ENCODE assay signal across 16 mouse cellular contexts in the genomic region with DNA sequence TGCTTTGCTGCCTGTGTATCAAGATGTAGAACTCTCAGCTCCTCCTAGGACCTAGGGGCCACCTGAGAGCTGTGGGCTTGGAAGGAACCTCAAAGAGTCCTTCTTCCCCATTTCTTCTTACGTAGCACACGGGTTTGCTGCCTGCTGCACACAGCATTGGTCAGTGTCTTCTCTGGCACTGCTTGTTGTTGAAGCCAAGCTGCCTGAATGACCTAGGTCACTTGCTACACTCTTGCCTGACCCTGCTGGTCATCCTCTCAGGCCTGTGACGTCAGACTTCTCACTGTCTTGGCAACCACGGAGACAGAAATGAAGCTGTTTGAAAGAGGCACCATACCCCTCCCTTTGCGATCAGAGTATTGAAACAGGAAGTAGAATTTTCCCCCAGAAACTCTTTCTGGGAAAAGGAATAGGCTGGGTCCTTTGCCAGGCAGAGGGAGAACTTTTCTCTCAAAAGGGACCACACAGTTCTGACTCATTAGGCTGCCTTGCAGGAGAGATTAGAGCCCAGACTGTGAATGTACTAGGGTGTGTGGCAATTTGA. TPM values are rescaled to one million over a fixed set of nuclear protein-coding genes. Genes with fewer than 3 reads are reported as not detected.
DNase-seq lines count a peak whose midpoint lies in the region; ATAC-seq lines count a peak whose summit lies in the region.
"Had no signal": no experiment of that assay in that cellular context is flagged by ENCODE, and none has a peak within 500 bp of the region (broad histone marks: within the 10 kb centered on the region; RNA-seq: fewer than 3 reads in every experiment).

No protein-coding gene starts in this region.

- H3K4me1 ChIP-seq in heart, embryonic 12.5 days (replicated peaks), result no peaks in the 10 kb centered on the region
- H3K4me1 ChIP-seq: embryonic facial prominence, embryonic 10.5 days; forebrain, embryonic 13.5 days; hindbrain, embryonic 13.5 days; midbrain, embryonic 12.5 days; neural tube, embryonic 15.5 days had no signal

- H3K9me3 ChIP-seq in heart, embryonic 12.5 days (replicated peaks), result peaks cover 4% of the 10 kb centered on the region
- H3K9me3 ChIP-seq: neural tube, embryonic 15.5 days had no signal

- WGBS in heart, embryonic 12.5 days, result 59% methylated on average over 5 of the region's 5 CpGs

- H3K27me3 ChIP-seq in heart, embryonic 12.5 days (replicated peaks), result no peaks in the 10 kb centered on the region
- no peaks in the 10 kb centered on the region for H3K27me3 ChIP-seq in splenic B cell, adult 2 months (ENCODE audit: control insufficient read depth, insufficient read depth, low read length, poor library complexity, severe bottlenecking)
- H3K27me3 ChIP-seq: forebrain, embryonic 13.5 days; hindbrain, embryonic 13.5 days; midbrain, embryonic 12.5 days; neural tube, embryonic 15.5 days had no signal

- no peak overlapping the region for H3K4me2 ChIP-seq in heart, embryonic 12.5 days
- H3K4me2 ChIP-seq: forebrain, embryonic 13.5 days; hindbrain, embryonic 13.5 days; liver, embryonic 12.5 days; midbrain, embryonic 12.5 days; neural tube, embryonic 15.5 days had no signal

- no peaks in the 10 kb centered on the region for H3K36me3 ChIP-seq in heart, embryonic 12.5 days
- H3K36me3 ChIP-seq in splenic B cell, adult 2 months (ENCODE audit: control insufficient read depth, insufficient read depth, low read length, poor library complexity, severe bottlenecking), result no peaks in the 10 kb centered on the region
- H3K36me3 ChIP-seq: embryonic facial prominence, embryonic 10.5 days; hindbrain, embryonic 13.5 days; liver, embryonic 12.5 days; midbrain, embryonic 12.5 days; neural tube, embryonic 15.5 days had no signal

- H3K9ac ChIP-seq in heart, embryonic 12.5 days, result no peak overlapping the region
- H3K9ac ChIP-seq: forebrain, embryonic 13.5 days; hindbrain, embryonic 13.5 days; liver, embryonic 12.5 days; midbrain, embryonic 12.5 days; neural tube, embryonic 15.5 days had no signal

- peak; percentile 20 to 56 for DNase-seq in heart, adult 18-20 months
- peak; percentile 6 to 17 for DNase-seq in spleen, postnatal 36 days (ENCODE audit: low spot score in 2 of 2)
- no peak for DNase-seq in spleen, postnatal 14 days (ENCODE audit: low spot score in 2 of 2)
- DNase-seq in lung, postnatal 10 days, result peak; percentile 40
- DNase-seq in splenic B cell, adult 2 months (ENCODE audit: low read depth, low spot score), result peak; percentile 65
- DNase-seq in cerebellum, adult 9-10 months, result no peak
- no peak for DNase-seq in cerebellum, postnatal 25 days
- DNase-seq: layer of hippocampus, postnatal 36 days had no signal

- H3K27ac ChIP-seq in heart, embryonic 12.5 days (ENCODE audit: poor library complexity, severe bottlenecking), result no peak overlapping the region
- H3K27ac ChIP-seq: embryonic facial prominence, embryonic 10.5 days; forebrain, embryonic 13.5 days; hindbrain, embryonic 13.5 days; liver, embryonic 12.5 days; midbrain, embryonic 12.5 days; neural tube, embryonic 15.5 days had no signal

- ATAC-seq in heart, embryonic 12.5 days (ENCODE audit: insufficient number of reproducible peaks, low FRiP score), result no peak
- ATAC-seq: CD4-positive, CD25-positive, alpha-beta regulatory T cell, adult 4 months; forebrain, embryonic 13.5 days; liver, embryonic 12.5 days had no signal

- H3K4me3 ChIP-seq in heart, embryonic 12.5 days, result no peak overlapping the region
- H3K4me3 ChIP-seq: embryonic facial prominence, embryonic 10.5 days; forebrain, embryonic 13.5 days; hindbrain, embryonic 13.5 days; liver, embryonic 12.5 days; midbrain, embryonic 12.5 days; neural tube, embryonic 15.5 days had no signal

RNA-seq across cellular contexts. Expression of a gene that starts 27.0 kb away (rescaled TPM):
- 1 to 10 TPM; 2.5 to 3.2 TPM for total RNA-seq in heart, adult 18-20 months (2021)
- 3.5 and 4.1 TPM in 2 replicates for polyA plus RNA-seq in heart, embryonic 12.5 days (2016; fragmentation: Nextera tagmentation; extraction: Ambion mirVana)

Comparison
In these comparisons a context has a peak if more than half of its experiments do, and no peak if none do; other contexts are left out.
1. DNase-seq: peak in heart, adult 18-20 months (2 of 2), spleen, postnatal 36 days (2 of 2), lung, postnatal 10 days (single experiment) and splenic B cell, adult 2 months (single experiment); none in spleen, postnatal 14 days (0 of 2), cerebellum, adult 9-10 months (single experiment) and cerebellum, postnatal 25 days (0 of 2).